Mouse (Mus musculus) retina, embryonic 14.5 days (tissue): ENCODE results near the gene Fam173a.
A peak's percentile ranks its signal among the peaks of the same experiment; 100 is the strongest.

ENCODE experiments used
- DNase-seq: peaks from one replicate; pipeline ENCODE4 v3.0.0-alpha.2; 2015; ENCODE audit warnings: low spot score

Fam173a gene

DNA sequence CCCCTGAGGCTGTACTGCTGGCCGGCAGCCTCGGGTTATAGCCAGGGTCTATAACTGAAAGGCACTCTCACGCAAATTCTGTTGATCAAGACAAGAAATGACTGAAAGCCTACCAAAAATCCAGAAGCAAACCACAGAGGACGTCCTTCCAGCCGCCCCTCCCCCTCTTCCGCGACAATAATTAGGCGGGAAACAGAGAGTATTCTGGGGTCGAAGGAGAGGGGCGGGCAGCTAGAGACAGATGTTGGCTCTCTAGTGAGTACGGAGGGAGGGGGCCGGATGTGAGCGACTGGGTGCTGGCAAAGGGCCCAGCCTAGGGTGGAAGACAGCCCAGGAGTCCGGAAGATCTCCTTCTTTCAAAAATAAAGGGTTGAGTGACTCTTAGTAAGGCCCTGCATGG lies at the start of gene Fam173a:
Gene Fam173a, minus strand, starts transcription at position 287 of the 400 bp plus-strand sequence.
- DNase-seq, result peak; percentile 73

- no peak for DNase-seq
Measured at GRCm38 (mm10) chr17:25841117-25841880, 48.6 kb upstream of the Fam173a start, which contains the start of gene Gm20683. TSS of gene Gm20683 (minus strand) at chr17:25841763.

GRCm38 (mm10) chr17:25840519-25840918 lies 47.8 kb upstream of the Fam173a start:
- DNase-seq, result no peak

GRCm38 (mm10) chr17:25839455-25840235 lies 46.9 kb upstream of the Fam173a start:
- DNase-seq, result no peak

DNA sequence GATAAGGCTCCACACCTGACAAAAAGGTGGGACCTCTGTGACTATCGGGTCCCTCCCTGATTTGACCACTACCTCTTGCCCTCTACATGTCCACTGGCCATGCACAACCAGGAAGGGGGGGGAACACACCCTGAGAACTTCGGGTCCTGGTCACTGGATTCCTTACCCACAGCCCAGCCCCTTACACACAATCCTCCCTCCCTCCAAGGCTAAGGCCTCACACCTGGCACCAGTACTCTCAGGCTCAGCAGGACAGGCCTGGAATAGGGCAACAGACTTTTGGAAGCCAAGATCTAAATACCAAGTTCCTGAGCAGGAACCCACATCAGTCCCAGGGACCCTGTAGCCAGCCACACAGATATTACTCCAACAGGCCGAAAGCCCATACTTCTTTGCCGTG lies 46.2 kb upstream of the Fam173a start:
- DNase-seq, result no peak

DNA sequence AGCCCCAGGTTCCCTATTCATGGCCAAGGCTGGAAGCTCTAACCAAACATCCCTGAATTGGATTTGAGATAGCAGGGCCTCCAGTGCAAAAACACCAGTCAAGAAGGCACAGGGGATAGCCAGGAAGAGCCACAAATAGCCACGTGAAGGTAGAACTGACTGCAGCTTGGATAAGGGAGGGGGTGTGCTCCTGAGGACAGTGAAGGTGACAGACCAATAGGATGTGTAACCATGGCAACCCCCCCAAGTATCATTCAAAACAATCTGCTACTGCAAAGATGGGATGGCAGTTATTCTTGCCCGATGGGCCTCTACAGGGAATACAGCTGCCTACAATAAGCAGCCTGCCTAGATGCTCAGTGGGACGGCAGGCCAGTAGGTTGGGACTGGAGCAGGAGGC lies 44.8 kb upstream of the Fam173a start:
- peak; percentile 43 for DNase-seq

- DNase-seq, result peak; percentile 60
Measured at GRCm38 (mm10) chr17:25837076-25837410, 44.3 kb upstream of the Fam173a start, which contains the start of gene Rhbdl1. TSS of gene Rhbdl1 (minus strand) at chr17:25837295.

DNA sequence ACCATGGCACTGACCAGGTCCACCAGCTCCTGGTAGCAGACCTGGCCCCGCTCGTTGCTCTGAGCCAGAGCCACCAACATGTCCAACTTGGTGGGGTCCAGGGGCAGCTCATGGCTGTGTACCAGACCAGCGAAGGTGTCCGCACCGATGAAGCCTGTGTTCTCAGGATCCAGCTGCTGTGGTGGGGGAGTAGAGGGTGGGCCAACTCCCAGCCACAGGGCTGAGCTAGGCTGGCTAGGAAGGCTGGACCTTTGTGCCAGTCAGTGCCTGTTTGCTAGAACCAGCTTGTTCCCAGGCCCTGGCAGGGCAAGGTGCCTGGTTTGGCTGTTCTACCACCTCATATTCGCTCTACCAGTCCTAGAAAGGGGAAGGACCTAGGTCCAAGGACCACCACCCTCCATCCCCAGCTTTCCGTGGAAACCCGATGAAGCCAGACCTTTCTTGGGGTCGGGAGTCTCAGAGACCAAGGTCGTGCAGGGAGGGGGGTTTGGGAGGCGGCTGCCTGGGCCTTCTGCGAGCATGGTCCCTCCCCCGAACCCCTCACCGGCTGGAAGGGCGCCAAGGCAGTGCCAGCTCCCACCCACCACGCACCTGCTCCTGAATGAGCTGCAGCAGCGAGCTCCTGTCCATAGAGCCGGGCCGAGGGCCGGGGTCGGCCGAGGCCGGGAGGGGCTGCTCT lies 43.8 kb upstream of the Fam173a start:
- no peak for DNase-seq

DNA sequence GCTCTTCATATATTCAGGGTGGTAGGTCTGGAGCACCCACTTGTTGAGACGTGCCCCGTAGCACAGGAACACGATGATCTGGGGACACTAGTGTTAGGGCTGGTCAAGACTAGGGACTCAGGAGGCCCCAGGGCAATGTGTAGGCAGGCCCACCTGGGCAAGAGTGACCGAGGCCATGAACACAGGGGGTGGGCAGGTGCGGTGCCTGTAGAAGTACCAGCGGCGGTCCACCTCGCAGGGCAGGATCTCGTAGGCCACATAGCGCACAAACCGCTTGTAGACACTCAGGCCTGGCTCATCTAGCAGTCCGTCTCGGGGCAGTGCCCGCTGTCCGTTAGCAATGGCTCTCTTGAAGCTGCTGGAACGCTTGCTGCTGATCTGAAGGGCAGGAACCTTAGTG lies 43.1 kb upstream of the Fam173a start:
- DNase-seq, result no peak

DNA sequence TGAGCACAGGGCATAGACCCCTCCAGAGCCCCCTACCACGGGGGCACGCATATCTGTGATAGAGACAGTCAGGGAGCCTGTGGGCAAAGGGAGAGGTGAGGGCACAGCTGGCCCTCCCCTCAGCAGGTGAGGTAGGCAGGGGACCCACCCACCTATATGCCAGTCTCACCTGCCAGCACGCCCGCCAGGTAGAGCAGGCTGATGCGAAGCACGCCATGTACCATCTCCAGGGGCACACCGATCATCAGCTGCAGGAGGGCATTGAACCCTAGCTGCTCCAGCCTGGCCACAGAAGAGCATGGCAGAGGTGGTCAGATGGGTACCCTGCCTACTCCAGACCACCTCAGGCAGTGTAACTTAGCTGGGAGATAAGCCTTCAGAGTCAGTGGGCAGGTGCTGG lies 42.6 kb upstream of the Fam173a start:
- DNase-seq, result no peak

DNA sequence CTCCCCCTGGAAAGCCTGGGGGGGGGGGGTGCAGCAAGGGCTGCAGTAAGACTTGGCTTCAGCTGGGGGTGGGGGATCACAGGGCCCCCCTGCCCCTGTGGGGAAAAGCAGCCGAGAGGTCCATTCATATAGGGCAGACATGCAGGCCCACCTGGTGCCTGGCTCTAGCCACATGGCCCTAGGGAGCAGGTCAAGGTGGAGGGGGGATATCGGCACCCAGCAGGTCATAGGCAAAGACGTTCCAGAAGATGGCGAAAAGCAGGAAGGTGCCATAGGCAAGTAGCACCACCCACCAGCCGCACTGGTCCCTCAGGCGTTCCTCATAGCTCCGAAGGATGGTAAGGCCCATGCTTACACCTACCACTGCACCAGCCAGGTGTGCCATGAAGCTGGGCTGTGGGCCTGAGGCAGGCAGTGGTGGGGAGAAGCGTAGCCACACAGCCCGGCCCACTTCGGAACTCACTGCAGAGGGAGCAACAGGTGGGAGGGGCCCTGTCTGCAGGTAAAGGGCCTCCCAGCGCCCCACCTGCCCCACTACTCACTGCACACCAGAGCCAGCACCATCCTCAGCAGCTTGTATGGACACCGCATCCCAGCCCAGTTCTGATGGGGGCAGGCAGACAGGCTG lies 42.0 kb upstream of the Fam173a start:
- DNase-seq, result no peak

- no peak for DNase-seq
Measured at GRCm38 (mm10) chr17:25833961-25834594, 41.4 kb upstream of the Fam173a start.

GRCm38 (mm10) chr17:25833291-25833663 lies 40.6 kb upstream of the Fam173a start, which contains the start of gene Stub1:
TSS of gene Stub1 (minus strand) at chr17:25833404.
- DNase-seq, result peak; percentile 92

DNA sequence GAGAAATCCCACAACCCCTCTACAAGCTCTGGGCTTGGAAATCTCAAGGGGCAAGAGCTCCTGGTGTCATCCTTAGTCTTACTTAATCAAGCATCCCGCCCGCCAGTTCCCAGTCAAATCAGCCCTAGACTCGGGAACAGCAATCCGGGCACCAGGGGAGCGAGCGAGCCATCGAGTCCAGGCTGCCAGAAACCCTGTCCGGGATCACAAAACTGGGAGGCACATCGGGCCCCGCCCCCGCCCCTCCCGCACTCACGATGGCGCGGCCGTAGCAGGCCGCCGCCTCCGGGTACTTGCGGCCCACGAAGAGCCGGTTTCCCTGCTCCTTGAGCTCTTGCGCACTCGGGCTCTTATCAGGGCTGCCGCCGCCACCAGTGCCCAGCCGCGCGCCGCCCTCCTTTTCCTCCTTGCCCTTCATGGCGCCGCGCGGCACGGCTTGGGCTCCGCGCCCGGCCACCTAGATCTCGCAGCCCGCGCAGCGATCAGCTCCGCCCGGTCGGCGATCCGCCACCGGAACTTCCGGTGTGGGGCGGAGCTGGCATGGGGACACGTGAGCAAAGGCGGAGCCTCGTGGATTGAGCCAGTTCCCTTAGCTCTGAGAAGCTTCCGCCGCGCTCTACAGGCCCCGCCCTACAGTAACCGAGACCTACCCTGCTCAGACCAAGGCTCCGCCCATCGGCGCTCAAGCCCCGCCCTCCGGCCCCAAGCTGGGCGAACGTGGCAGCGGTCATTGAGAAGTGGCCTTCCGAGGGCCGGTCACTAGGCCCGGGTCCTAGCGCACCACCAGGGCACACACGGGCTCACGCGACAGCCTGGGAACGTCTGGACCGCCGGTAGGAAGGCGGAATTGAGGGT lies 40.0 kb upstream of the Fam173a start:
- peak; percentile 100 for DNase-seq

DNA sequence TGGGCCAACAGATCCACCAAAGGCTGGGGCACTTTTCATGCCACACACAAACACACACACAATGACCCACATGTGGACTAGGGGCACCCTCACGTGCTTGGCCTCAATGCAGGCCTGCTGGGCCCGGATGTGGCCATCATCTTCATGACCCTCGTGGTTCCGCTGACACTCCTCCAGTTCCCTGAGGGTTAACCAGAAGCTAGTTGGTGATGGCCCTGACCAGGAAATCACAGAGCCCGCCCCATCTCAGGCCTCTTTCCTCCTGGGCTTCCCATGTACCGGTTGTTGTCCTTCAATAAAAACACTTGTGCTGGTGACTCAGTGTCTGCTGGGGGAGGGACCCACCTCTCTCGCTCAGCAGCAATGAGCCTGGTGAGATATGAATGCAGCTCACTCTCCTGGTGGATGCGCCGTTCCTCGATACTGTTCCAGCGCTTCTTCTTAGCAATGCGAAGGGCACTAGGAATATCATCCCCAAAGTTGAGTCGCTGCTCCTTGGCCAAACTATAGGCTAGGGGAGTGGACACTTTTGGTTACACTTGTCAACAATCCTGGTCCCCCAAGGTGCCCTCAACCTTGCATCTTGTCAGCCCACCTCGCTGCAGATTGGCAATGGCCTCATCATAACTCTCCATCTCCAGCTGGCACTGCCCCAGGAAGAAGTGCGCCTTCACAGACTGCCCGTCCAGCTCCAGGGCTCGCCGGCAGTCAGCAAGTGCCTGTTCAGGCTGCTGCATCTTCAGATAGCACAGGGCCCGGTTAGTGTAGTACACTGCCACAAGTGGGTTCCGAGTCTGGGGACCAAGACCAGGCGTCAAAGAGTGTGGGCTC lies 39.0 kb upstream of the Fam173a start:
- no peak for DNase-seq

DNA sequence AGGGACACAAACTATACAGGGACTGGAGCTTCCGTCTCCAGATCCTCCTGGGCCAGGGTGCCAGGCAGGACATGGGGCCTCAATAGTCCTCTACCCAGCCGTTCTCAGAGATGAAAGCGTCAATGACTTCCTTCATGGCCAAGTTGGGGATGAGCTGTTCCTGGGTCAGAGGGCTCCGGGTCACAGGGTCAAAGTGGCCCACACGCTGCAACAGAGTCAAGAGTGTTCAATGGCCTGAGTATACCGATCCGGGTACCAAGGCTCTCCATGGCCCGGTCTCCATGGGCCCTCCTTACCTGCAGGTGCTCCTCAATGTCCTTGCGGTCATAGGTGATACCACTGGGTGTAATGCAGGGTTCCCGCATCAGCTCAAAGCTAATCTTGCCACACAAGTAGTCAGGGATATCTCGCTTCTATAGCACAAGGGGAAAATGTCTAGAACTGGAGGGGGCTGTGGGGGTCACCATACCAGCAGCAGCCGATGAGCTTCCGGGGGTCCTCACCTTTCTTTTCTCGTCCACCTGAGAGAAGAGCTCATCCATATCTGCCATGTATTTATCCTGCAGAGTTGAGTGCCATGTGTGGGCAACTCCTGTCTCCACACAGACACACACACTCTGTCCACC lies 38.2 kb upstream of the Fam173a start:
- DNase-seq, result no peak

- DNase-seq, result no peak
Measured at GRCm38 (mm10) chr17:25830200-25830753, 37.6 kb upstream of the Fam173a start.

DNA sequence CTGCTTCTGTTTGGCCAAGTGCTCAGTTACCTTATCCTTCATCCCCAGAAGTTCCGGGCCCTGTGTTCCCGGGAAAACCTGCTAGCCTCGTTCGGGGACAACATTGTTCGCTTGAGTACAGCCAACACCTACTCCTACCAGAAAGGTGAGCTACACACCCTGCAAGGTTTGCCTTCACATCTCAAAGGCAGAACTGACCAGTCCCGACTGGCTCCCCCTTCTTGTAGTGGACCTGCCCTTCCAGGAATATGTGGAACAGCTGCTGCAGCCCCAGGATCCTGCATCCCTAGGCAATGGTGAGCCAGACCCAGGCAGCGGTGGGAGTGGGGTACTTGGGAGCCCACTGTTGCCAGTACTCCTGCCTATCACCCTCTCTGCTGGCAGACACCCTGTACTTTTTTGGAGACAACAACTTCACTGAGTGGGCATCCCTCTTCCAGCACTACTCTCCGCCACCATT lies 36.9 kb upstream of the Fam173a start:
- DNase-seq, result no peak
